Mouse (Mus musculus): ENCODE data around the gene Pnck.

Gene Pnck

DNA sequence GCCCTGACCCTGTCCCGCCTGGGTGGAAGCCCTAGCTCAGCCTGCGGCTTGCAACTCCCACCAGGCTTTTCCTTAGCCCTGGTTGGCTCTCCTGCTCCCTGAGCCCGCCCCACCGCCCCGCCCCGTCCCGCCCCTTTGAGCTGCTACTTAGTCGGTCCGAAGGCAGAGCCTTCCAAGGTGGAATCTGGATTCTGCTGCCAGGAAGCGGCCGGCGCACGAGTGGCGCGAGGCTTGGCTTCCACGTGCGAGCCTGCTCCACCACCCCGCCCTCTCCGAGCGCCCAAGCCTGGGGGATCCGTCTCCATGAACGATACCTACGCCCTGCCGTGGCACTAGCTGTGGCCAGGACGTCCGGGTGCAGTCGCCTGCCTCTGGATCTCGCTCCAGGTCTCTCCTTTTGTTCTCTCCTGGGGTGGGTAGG lies 20.7 kb downstream of the Pnck start, which contains the start of gene Dusp9:
TSS of gene Dusp9 (plus strand) at position 165 of the 421 bp plus-strand sequence.
- no peak for DNase-seq

DNA sequence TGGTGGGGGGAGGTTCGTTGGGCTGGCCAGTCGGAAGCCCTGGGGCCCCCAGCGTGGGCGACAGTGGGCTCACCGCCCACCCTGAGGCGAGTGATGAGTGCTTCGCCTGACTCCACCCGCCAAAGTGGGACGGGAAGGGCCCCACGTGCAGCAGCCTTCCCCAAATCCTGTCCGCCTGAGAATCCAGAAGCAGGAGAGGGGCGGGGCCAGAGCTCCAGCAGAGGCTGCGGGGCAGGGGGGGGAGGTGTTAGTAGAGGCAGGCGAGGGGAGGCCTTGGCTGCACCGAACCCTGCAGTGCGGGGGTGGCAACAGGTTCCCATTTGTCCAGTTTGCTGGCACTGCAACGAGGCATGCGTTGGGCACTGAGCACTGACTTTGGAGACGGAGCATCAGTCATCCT lies 22.5 kb downstream of the Pnck start:
- DNase-seq: no peak

DNA sequence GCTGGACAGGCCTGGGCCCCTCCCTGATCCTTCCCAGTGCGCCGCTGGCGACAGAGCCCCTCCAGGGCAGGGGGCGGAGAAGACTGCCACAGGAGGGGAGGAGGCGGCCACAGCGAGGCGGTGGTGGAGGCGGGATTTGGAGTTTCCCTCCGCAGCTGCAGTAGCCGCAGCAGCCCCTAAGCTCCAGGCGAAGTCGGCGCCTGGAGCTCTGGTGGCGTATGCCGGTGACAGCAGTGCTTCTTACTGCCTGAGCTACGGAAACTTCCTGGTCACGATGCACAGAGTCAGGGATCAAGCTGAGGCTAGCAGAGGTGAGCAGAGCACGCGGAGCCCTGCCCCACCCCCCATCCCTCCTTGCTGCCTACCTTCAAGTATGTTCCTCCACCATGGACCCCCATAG lies 24.5 kb downstream of the Pnck start:
- DNase-seq: no peak

DNA sequence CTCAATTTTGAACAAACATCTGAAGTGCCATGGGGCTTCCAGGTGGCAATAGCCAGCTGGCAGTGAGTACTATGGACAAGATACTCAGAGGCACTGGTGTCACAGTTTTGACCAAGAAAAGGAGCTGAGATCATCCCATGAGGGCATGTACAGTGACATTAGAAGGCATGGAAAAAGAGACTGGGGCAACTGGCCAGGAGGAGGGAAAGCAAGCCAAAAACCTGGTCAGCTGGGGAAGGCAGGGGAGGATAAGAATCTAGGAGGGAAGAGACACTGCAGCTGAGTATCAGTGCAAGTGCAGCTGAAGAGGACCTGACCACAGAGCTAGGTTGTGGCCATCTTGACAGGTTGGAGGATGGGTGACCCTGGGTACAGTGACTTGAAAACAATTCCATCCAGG lies 32.9 kb downstream of the Pnck start:
- no peak for DNase-seq

DNA sequence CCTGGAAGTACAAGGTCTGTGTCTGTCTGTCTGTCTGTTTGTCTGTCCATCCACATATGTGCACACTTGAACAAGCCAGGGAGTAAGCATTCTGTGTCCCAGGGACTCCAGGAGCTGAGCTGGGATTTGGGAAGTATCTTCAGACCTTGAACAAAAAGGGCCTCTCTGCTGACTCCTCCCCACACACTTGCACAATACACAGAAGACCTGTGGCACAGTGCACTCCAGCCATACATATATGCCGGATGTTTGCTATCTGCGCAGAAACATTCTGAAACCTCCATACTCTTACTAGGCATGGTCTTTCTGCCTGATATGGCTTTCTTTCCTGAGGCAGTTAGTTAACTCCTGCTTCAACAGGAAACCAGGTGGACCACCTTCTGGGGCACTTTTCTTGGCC lies 40.0 kb downstream of the Pnck start:
- no peak for DNase-seq

DNA sequence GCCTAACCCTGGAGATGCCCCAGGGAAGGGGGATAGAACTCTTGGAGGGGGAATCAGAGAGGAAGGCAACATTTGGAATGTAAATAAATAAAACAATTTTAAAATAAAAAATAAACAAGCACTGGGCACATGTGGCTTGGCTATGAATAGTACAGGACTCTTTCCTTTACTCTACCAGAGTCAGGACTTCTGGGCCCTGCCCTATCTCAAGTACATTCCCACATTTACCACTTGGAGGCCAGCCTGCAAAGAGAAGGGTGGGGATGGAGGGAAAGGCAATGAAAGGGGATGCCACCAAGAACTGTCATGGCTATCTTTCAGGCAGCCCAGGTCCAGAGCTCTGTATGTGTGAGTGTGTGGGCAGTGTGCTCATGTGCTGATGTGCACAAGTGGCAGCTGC lies 40.5 kb downstream of the Pnck start:
- DNase-seq: no peak

DNA sequence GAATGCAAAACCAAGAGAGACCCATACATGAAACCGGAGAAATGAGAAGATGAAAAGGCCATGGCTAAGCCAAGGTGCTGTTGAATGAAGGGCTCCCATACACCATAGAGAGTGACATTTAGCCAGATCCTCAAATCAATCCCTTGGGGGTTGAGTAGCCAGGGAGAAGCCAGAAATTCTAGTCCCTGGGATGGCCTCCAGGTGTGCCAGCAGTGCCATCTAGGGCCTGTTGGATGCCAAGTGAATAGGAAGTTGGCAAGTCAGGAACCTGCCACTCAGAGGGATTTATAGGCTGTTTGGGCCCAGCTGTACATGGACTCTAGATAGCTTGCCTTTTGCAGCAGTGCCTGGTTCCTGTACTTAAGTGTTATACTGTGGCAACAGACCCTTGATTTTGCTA lies 44.0 kb downstream of the Pnck start:
- no peak for DNase-seq

DNA sequence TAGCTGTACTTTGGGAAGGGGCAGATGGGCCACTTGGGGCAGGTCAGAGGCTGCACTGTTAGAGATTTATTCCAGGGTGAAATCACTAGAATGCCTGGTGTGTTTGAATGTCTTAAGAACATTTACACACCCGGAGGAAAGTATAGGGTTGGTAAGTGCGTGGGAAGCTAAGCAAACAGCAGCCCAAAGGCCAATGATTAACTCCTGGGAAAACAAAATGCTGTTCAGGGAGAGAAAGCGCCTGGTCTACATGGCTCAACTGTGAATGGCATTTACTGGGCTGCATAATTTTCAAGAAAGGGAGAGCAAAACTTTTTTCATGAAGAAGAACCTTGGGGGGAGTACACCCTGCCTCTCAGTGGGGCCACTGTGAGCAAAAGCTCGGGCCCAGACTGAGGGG lies 46.3 kb downstream of the Pnck start:
- no peak for DNase-seq
